Mouse (Mus musculus) T-helper 1 cell (primary cell): ENCODE results near the gene Ndrg4.

Experiments used
- in situ Hi-C: fragments of 300-600 bp; cut with MboI, MseI; formaldehyde crosslinking; loops from one replicate; pipeline ENCODE4 v1.15.1; 2025; ENCODE audit warnings: high pct_unique_total_duplicates

Ndrg4 gene

DNA sequence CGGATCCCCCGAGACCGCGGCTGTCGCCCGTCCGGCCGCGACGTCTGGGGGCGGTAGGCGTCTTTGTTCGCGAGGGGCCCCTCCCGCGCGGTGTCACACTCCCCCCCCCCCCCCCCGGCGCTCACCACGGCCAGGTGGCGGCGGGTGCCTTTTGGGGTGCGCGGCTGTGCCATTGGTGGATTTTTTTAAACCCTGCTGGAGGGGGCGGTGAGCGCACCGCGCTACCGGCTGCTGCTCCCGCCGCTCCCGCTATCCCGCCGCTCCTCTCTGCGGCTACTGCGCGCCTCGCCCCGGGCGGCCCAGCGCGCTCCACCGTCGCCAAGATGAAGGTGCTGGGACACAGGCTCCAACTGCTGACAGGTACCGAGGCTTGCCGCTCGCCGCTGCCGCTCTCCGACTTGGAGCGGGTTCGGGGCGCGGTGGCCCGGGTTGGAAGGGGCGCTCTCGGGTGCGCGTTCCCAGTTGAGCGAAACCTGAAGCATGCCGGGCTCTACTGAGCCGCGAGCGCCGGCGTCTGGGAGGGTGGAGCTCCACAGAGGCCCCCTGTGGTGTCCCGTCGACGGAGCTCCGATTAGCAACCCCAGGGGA lies 1.3 kb downstream of the Ndrg4 start:
- in situ Hi-C loops = no loop called here

DNA sequence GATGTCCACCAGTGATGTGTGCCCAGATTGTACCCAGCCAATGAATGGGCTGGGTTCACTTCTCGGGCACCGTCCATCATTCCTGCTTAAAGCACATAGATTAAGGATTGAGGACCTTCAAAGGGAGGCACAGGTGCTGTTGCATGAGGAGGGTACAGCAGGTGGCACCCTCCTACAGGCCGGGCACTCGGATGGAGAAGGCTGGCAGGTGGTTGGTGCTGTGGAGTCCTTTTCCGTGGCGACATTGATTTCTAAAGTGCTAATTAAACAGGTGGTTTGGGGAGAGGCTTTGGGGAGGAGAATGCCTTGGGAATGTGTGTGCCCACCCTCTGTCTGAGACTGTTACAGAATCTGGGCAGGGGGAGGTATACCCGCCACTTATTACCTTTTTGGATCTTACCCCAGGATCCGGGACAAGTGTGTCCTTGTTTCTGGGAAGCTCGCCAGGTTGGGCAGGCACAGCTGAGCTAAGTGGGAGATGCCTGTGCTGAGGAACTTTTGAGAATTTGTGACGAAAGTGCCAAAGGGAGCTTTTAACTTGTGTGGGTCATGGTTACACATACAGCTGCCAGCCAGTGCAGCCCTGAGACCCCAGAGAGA lies 11.4 kb downstream of the Ndrg4 start:
- in situ Hi-C loops = loop anchor here (10.0 kb wide), 1 partner anchor 937 kb away; no protein-coding TSS in a partner anchor

DNA sequence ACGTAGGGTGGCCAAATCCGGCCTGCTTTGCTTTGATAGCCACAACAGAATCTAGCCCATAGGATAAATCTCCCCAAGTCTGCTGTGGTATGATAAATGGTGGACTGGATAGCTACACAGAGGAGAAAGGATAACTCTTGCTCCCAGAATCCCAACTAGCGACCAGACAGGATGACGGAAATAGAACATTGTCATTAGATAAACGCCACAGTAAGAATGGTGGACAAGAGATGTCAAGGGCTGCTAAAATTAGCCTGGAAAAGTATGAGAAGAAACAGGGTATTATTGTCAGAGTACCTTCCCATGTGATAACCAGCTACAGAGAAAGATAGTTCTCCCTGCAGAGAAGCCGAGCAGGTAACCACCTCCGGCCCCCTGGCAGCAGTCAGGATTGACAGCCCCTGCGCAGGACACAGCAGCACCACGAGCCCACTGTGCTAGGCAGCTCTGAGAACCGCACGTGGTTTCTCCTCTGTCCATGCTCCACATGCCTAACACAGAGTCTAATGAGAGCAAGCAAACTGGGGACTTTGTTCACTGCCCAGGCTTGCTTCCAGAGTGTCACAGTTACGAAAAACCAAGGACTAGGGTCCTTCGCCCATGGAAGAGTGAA lies 14.3 kb downstream of the Ndrg4 start:
- in situ Hi-C loops = no loop called here

DNA sequence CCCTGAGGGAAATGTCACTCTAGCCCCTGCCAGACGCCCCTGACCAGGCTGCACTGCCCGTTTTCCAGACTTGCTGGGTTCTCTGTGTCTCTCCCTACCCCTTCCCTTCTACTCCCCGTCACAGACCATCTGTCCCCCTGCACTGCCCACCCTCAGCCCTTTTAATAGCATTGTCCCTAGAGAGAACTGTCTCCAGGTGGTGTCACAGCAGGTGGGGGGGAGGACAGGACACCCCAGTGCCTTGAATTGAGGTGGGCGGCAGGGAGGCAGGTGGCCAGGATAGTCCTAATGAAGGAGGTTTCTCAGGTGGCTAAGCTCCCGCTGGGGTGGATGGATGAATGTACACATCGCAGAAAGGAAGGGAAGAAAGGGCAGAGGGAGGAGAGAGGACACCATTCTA lies 17.9 kb downstream of the Ndrg4 start:
- in situ Hi-C loops = loop anchor here (5.0 kb wide), 1 partner anchor 77 kb away; no protein-coding TSS in a partner anchor

DNA sequence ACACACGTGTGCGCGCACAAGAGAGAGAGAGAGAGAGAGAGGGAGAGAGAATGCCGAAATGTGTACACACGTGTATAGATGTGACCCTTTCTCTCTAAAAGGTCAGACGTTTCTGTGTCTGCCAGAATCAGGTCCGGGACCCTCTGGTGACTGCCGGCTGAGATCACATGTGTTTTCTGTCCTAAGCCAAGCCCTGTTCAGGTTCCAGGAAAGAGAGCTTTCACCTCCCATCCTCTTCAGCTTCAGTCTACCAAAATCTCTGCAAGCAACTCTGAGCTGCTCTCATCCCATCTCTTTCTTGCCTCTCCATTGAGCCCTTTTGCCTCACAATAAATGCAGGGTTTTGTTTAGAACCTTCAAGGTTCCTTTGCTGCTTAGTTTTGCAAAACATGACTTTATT lies 19.9 kb downstream of the Ndrg4 start:
- in situ Hi-C loops = loop anchor here (5.0 kb wide), 1 partner anchor 79 kb away; no protein-coding TSS in a partner anchor

DNA sequence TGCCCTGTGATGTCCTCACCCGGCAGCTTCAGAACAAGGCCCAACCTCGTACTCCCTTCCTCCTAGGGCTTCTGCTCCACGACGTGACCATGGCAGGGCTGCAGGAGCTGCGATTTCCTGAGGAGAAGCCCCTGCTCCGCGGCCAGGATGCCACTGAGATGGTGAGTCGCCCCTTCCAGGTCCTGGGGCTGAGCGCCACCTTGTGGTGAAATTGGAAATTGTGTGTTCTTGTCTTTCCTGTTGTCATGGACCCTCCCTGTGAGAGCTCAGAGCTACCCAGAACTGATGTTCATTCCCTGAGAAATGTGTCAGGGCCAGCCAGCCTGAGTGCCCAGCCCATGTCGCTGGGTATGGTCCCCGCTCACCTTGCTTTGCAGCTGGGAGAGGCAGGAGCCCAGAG lies 20.3 kb downstream of the Ndrg4 start:
- in situ Hi-C loops = loop anchor here (5.0 kb wide), 1 partner anchor 80 kb away; no protein-coding TSS in a partner anchor

DNA sequence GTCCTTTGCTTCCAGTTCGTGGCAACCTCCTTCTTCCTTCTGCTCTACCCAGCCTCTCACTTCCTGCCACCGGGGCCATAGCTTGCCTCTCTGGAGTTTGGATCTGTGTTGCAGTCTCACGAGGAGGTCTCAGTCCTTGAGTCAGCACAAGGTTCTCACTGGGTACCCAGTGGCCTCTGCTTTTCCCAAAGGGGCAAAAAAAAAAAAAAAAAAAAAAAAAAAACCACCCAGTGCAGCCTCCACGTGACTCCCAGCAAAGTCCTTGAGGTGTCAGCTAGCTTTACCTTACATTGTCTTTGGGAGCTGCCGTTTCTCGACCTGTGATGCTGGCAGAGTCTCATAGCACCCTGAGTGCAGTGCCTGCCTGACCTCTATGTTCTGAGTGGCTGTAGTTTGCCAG lies 21.4 kb downstream of the Ndrg4 start:
- in situ Hi-C loops = loop anchor here (5.0 kb wide), 1 partner anchor 81 kb away; no protein-coding TSS in a partner anchor

DNA sequence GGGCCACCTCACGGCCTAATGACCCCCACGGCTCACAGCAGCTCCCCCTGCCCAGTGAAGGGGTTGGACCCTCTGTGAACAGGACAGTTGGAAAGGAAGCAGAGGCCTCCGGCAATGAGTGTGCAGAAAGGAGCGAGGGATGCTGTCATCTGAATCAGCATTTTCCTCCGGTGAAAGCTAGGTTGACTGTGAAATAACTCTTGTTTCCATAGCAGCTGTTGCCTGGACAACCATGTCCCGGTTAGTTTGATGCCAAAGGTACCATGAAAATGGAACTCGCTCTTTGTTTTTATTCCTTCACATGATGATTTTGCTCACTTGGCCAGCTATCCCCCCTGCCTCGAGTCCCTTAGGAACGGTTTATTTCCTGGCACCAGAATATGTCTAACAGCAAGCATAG lies 23.5 kb downstream of the Ndrg4 start:
- in situ Hi-C loops = no loop called here

DNA sequence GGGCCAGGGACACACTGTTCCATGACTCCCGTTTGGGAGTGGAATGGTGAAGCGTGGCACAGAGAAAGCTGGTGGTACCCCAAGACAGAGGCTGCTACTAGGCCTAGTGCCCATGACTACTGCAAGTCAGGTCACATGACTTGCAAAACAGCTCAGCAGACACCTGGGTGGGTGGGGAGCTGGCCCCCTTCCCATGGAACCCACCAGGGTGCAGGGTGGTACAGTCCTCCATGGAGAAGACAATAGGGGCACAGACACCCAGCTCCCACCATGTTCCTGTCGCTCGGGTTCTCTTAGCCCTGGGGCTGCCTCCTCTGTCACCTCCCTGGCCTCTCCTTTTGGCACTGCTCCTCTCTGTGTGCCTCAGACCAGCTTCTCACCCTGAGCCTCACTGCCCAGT lies 25.0 kb downstream of the Ndrg4 start:
- in situ Hi-C loops = no loop called here

DNA sequence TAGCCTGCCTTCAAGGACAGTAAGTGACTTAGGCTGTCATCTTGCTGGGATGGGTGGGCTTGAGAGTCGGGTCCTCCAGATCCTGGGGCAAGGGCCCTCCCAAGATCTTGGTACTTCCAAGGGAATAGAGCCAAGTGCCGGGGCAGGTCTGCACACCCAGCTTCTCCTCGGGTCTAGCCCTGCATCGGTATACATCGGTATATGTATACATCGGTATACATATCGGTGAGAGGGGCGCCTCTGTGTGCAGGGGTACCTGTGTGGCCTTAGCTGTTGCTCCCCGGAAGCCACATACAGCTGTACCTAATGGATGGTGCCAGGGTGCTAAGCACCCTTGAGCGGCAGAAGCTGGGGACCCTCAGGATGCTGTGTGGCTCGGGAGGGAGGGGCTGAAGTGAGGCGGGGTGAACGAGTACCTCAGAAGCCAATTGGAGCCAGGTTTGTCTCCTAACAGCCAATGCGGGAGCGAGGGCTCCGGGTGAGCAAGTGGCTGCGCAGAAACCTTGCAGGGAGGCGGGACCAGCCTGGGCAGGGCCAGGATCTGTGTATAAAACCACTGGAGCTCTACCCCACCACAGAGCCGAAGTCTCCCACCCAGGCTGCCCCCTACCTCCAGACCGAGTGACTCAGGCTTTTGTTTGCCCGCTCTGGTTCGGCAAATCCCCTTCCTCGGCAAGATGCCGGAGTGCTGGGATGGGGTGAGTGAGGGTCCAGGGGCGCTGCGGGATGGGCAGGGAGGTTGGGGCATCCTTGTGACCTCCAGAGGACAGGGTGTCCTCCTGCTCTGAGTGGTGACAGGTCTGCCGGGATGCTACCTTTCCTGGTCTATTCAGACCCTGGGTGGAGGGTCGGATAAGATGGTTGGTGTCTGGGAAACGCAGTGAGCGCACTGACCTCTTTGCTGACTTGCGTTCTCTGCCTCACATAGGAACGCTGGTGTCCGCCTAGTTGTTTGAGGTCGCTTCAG lies 26.0 kb downstream of the Ndrg4 start:
- in situ Hi-C loops = no loop called here

DNA sequence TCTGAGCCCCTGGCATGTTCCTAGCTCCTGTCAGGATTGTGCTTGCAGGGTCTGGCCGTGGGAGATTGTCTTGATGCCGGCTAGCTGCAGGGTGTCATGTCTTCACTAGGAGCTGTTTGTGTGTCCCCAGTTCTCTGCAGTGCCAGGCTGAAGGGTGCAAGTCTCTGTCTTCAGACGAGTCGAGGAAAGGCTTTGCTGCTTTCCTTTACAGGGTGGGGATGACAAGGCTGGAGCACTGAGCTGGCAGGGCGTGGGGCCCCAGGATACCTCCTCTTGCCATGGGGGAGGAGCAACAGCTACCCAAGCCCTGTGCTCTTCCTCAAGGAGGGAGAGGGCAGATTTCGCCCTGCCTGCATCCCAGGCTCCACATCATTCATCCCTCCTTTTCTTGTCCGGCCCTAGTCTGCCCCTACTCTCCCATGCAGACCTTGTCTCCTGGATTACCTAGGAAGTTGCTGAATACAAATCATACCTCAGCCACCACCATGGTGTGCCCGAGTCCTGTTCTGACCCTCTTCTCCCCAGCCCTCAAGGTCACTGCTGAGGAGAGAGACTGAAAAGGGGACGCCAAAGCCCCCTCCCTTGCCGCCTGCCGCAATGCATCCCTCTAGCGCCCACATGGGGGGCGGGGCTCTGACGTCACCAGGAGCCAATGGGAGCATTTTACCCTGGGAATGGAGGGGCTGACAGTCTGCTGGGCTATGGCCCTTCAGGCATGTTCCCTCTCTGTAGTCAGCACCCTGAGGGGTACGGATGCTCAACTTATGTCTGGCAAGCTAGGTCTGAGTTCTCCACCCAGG lies 26.9 kb downstream of the Ndrg4 start:
- in situ Hi-C loops = no loop called here

DNA sequence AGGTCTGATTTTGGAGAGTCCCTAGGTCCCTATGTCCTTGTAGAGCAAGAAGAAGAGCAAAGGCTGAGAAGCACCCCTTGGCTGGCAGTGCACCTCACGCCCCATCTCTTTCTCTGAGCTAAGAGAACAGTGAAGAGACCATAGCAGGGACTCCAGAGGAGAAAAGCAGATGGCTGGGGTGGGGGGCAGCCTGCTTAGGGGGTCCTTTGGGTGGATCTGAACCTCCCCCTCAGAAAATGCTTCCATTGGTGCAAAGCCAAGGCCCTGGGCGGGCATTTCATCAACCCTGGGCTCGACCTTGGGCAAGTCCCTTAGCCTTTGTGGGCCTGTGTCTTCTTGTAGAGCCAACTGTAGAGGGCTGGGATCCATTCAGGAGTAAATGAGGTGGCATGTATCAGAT lies 27.8 kb downstream of the Ndrg4 start:
- in situ Hi-C loops = no loop called here

DNA sequence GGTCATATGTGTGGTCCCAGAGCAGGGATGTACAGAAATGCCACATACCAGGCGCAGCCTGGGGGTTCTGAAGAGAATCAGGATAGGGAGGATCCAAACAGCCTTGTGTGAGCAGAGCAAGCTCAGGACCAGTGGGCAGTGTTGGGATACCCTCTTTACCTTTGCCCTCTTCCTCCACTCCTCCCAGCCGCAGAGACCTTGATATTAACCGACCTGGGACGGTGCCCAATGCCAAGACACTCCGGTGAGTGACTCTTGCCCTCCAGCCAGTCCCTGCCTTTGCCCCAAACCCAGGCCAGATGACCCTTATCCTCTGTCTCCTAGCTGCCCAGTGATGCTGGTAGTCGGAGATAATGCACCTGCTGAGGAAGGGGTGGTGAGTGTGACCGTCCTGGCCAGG lies 32.8 kb downstream of the Ndrg4 start:
- in situ Hi-C loops = no loop called here

DNA sequence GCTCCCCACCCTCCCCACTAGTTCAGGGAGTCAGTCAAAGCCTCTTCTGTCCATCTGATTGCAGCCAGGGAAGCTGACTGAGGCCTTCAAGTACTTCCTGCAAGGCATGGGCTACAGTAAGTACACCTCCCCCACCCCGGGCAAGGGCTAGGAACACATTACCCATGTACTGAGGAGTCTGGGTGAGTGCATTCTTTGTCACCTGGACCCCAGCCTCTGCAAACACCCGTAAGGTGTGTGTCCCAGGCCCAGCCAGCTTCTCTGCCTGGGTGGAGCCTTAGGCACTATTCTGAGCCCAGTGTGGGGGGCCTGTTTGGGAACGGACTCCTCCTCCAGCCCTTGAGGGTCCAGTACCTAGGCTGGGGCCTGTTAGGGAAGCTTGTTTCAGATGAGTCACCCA lies 34.2 kb downstream of the Ndrg4 start:
- in situ Hi-C loops = no loop called here

DNA sequence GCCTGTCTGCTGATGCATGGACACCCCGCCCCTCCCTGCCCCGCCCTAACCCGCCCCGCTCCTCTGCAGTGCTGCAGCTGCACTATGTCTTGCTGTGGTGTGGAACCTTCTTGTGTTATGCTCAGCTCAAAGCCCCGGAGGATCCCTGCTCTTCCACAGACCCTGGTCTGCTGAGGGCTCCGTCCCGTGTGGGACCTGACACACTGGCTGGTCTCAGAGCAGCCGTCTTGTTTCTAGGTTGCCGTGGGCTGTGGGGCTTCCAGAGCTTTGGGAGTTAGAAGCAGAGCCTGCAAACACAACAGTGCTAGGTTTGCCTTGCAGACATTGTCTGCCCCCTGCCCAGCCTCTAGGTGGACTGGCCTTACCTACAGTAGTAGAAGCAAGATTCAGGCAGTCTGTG lies 35.6 kb downstream of the Ndrg4 start:
- in situ Hi-C loops = no loop called here

DNA sequence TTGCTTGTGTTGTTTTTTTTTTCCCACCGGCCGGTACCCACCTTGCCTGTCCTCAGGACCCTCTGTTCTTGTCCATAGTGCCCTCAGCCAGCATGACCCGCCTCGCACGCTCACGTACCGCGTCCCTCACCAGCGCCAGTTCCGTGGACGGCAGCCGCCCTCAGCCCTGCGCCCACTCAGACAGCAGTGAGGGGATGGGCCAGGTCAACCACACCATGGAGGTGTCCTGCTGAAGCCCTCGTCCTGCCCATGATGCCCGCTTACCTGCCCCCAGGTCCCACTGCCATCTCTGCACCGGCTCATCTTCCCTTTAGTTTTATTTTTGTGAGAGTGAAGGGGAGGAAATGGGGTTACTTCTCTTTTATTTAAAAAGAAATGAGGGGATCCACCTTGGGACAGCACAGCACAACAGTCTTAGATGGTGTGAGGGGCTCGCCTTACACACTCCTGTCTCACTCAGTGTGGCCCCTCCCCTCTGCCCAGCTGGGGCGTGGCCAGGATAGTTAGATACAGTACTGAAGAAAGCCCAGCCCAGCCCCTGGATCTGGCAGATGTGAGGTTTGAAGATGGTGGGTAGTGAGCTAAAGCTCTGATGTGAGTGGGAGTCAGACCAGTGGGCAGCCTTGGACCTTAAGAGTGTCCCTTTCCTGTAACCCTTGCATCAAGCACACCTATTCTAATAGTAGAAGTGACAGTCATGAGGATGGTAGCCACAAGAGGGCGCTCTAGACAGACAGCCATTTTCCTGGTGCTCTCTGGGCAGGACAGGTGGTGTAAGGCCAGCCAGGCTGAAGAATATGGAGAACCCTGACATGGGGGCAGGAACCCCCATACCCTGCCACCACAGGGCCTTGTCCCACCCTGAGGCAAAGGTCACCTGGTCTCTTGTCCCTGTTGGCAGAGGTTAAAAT lies 36.6 kb downstream of the Ndrg4 start:
- in situ Hi-C loops = no loop called here

DNA sequence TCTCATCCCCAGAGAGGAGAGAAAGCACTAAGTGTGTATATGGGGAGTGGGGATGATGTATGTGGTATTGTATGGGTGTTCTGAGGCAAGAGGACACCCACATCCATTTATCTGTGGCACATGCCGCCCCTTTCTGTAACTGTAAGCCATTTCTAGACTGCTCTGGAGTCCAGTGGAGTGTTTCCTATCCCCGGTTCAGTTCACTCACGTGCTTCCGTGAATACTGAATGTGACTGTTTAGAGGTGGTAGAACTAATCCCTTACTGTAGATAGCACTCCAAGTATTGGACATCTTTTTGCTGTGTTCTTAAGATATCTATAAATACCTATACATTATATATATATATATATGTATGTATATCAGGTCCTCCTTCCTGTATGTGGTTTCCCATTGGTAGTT lies 37.6 kb downstream of the Ndrg4 start:
- in situ Hi-C loops = no loop called here

DNA sequence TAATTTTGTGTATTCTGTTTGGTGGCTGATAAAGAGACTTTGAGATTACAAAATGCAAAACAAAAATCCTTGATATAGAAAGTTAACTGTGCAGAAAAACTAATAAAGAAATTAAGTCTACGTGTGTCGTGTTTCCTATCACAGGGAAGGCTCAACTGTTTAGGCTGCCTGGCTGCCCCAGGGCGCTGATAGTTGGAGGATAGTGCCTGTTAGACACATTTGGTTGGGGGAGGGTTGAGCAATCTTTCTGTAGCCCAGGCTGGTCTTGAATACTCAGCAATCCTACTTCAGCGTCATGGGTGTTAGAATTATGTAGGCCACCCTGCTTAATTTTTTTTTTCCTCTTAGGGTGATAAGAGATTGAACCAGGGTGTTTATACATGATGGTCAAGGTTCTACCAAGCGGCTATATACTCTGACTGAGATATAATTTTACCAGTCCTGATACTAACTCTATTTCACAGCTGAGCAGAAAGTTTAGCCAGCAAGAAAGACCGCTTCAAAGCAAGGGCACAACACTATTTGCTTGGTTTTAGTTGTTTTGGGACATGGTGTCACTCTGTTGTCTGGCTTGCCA lies 38.1 kb downstream of the Ndrg4 start:
- in situ Hi-C loops = no loop called here

DNA sequence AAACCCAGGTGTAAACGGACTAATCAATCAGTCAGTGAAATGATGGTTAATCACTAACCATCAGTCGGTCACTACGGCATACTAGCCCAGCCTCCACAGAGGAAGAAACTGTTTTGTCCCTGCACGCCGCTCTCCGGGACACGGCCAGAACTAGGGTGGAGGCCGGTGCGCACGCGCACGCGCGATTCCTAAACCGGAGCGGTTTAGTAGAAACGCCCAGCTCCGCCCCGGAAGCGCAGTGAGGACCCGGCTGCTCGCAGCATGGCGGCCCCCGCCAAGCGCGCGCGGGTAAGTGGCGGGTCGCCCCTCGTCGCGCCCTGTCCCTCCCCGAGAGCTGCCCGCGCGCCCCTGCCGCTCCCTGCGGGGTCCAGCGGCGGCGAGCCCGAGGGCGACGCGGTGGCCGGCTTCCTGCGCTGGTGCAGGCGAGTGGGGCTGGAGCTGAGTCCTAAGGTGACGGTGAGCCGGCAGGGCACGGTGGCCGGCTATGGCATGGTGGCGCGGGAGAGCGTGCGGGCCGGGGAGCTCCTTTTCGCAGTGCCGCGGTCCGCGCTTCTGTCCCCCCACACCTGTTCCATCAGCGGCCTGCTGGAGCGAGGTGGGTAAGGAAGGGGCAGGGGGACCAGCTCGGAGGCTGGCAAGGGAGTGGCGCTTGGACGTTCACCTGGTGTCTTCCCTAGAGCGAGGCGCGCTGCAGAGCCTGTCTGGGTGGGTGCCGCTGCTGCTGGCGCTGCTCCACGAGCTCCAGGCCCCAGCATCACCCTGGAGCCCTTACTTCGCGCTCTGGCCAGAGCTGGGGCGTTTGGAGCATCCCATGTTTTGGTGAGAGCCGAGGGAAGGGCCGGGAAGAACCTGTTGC lies 39.1 kb downstream of the Ndrg4 start, which contains the start of gene Setd6:
Gene Setd6 (plus strand): TSS at position 206 of the 856 bp plus-strand sequence.
- in situ Hi-C loops = no loop called here
